Mouse (Mus musculus): Measurements from ENCODE around the gene Cct3.
"Not testable (repeated sequence)": the region's sequence is repeated elsewhere in the genome, so short reads cannot be mapped to it uniquely, and the experiment has no call there.

Cct3 gene

DNA sequence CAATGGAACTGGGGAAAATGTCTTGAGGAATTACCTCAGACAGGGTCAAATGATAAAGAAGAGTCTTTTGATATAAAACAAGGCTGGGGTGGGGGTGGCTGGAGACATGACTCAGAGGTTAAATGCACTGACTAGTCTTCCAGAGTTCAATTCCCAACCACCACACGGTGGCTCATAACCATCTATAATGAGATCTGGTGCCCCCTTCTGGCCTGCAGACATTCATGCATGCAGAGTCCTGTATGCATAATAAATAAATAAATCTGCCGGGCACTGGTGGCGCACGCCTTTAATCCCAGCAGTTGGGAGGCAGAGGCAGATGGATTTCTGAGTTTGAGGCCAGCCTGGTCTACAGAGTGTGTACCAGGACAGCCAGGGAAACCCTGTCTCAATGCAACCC, 4.9 kb upstream of the Cct3 start:
- DNase-seq (ENCODE audit: low spot score) = no peak

DNA sequence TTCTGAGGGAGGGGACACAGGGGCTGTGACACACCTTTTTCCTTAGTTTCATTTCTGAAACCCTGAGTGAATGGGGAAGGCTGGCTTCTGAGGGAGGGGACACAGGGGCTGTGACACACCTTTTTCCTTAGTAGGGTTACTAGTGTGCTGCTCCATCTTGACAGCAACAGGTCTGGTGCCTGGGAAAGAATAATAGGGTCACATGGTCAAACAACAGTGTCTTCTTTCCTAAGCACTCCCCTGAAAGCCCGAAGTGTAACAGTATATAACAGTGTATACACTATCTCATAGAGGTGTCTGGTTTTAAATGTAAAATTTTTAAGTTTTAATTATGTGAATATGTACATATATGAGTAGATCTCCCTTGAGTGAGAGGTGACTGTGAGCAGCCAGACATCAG, 1.6 kb upstream of the Cct3 start:
- DNase-seq (ENCODE audit: low spot score) = not testable (repeated sequence)

DNA sequence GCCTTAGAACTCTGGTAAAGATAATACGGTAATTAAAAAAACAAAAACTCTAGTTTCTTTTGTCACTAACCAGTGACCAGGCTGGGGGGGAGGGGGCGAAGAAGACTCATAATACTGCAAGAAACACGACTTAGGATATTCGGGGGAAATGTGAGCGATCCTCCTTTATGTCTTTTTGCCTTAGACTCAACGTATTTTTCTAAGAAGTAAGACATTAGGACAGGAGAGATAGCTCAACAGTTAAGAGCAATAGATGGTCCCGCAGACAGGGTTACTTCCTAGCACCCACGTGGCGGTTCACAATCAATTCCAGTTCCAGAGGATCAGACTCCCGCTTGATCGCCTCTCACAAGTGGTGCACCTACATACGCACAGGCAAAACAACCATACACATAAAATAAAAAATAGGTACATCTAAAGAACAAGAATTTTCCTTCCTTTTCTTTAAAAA, 781 bp upstream of the Cct3 start:
- no peak for DNase-seq (ENCODE audit: low spot score)

DNA sequence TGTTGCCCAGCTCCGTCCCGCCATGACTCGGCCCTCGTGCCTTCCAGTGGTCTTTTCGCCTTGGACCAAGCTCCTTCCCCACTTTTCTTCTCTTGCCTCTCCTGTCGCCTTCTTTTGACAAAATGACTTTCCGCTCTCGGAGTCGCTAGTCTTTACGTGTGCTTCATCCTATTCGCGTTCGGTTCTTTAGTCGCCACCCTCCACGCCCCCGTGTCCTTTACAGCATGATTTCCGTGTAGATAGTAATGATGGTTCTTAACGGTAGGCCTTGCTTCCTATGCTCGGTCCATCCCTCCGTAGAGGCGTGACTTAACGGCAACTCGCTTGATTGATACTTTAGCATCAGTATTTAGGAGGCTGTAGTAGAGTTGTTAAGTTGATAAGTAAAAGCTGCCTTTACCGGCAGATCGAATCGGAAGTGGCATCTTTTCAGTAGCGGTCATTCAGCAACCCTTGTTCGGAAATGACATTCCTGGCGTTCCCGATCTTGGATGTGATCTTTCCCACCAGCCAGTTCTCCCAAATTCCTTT, 470 bp downstream of the Cct3 start:
- DNase-seq (ENCODE audit: low spot score) = no peak

DNA sequence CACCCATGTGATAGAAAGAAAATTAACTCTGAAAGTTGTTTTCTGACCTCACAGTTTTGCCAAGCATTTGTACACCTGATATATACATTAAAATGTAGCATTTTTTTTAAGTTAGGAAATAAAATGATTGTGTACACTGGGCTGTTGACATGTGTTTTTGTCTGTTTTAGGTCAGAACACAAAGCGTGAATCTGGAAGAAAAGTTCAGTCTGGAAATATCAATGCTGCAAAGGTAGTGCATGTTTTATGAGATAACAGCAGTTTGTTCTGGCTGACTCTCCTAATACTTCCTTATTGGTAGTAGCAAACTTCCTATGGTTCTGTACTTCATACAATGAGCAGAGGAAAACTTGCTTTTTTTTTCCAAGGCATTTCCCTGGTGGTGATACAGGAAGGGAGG, 2.3 kb downstream of the Cct3 start:
- DNase-seq (ENCODE audit: low spot score) = no peak

DNA sequence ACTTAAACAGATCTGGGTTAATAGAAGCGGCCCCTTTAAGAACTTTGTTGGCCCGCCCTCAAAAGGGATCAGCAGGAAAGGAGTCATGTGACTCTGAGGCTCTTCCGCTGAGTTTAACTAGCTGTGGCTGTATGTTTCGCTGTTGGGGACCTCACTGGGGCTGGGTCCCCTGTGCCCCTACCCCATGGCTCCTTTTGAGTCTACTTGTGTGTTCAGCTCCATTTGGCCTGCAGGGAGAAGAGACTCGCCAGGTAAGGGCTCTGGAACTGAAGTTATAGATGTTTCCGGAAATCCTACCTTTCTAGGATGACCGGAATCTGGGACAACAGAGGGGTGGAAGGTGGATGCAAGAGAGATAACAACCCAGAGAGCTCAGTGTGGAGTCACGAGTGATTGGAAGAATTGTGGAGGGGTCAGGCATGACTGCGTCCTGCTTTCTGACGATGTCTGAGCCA, 28.1 kb downstream of the Cct3 start, which contains the start of gene Glmp:
Glmp (plus strand) TSS at position 73 of the 455 bp plus-strand sequence.
- peak; percentile 38 for DNase-seq (ENCODE audit: low spot score)

DNA sequence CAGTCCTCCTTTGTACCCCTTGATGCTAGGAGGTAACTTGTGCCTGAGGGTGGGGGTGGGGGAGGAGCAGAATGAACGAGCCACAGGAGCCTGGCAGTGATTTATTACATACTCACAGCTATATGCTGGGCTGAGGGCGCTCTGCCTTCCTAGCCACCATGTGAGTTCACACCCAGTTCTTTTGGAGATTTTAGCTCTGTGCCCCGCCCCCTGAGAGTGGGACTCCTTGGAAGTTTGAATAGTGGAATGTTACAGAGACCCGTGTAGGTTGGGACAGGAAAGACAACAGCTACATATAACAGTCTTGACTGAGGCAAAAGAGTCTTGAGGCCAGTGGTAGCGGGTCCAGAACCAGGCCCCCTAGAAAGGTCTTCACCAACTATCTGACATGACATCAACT, 32.0 kb downstream of the Cct3 start:
- no peak for DNase-seq (ENCODE audit: low spot score)

DNA sequence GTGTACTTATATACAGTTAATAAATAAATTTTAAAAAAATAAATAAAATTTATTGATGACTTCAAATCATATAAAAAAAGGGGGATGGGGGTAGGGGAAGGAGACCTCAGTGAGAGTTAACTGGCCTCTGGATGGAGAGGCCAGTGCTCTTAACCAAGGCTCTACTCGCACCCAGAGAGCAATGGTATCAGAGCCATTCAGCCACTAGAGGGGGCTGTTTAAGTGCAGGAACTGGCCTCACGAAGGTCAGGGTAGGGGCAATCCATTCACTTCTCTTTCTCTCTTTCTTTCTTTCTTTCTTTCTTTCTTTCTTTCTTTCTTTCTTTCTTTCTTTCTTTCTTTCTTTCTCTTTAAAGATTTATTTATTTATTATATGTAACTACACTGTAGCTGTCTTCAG, 34.4 kb downstream of the Cct3 start:
- no peak for DNase-seq (ENCODE audit: low spot score)

DNA sequence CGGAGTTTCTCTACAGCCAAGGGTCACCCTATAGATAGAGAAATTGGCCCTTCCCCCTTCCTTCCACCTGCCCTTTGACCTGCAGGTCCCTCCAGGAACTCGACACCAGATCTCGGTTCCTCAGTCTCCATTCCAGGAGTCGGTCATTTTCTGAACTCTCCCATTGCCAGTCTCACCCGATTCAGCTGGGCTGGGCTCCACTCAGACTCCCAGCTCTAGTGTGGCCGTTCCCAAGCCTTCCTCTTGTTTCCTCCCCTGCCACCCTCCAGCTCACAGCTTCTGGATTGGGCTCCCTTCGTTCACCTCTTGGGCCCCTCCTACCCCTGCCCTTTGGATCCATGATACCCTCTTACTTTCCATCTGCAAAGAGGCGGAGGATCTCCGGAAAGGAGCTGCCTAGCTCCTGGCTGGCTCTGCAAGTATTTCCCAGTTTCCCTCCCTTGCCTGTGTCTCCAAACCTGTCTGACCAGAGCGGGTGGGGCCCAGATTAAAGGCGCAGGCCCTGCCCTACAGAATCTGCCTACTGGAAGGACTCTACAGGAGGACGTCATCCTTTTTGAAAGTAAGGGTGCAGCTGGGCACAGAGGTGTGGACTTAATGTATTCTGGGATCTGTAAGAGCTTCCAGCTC, 37.2 kb downstream of the Cct3 start:
- DNase-seq (ENCODE audit: low spot score) = no peak

DNA sequence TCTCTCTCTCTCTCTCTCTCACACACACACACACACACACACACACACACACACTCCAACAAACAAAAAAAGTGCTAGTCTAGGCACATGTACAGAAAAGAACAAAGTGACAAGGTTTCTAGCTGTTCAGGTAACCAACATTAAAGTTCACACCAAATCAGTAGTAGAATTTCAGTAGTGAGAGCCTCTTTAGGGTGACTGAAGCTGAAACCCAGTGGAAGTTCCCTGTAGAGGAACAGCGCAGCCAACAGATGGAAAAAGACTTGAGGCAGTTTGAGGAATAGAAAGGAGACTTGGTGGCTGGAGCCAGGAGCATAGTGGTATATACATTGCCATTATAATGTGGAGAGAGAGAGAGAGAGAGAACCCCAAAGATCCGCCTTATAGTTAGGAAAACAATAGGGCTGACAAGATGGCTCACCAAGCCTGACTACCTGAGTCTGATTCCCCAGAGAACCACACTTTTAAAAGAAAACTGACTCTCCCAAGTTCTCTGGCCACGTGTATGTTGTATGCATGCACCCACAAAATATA, 38.1 kb downstream of the Cct3 start:
- DNase-seq (ENCODE audit: low spot score) = no peak

DNA sequence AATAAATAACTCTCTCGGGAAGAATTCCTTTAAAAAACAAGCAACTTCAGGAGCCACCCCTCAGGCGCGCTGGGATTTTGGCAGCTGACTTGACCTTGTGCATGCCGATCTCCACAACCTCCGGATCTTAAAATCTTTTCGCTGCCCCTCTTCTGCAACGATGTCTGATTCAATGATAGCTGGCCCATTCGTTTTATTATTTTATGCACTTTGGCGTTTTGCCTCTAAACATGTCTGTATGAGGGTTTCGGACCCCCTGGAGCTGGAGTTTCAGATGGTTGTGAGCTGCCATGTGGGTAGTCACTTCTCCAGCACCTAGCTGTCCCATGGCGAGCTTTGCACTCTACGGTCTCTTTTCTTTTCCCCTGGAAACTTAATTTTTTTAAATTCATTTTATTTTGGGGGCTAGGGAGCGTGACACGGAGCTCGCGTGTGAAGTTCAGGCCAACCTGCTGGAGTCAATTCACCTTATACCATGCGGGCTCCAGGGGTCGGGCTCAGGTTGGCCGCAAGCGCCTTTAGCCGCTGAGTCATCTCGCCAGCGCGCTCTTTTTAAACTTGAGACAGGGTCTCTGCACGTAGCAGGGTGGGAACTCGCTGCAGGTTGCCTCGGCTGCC, 38.6 kb downstream of the Cct3 start:
- no peak for DNase-seq (ENCODE audit: low spot score)

DNA sequence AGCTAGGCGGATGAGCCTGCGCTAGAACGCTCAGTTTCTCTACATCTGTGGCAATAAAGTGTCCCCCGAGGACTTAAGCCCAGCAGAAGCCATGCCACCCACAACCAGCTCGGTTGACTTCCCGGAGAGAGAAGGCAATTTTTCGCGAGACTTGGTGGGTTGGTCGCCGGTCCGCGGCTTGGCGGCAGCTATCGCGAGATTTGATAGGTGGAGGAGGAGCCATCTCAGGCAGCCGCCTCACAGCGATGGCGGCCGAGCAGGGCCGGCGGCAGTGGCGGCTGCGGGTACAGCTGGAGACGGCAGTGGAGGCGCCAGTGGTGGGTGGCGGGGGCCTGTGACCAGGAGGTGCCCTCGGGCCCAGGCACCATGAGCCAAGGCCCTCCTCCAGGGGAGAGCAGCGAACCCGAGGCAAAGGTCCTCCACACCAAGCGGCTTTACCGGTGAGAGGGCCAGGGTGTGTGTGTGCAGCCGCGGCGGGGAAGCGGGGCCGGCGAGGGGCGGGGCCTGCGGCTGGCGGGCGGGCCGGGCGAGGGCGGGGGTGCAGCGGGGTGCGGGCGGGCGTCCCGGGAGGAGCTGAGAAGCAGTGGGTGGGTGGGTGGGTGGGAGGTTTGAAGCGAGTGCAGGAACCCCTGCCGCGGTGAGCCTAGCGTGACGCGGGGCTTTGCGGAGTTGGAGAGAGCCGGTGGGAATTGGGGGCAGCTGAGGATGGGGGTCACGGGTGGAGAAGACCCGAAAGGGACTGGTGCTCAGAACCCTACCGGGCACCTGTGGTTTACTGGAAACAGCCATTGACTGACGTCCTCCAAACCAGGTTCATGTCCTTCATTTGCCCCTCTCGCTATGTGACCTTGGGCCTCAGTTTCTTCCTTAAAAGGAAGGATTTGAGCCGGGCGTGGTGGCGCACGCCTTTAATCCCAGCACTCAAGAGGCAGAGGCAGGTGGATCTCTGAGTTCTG, 39.4 kb downstream of the Cct3 start, which contains the start of the genes Tmem79 and Smg5:
Tmem79 (minus strand) TSS at position 91 of the 956 bp plus-strand sequence.
Smg5 (plus strand) TSS at position 203 of the 956 bp plus-strand sequence.
- peak; percentile 92 for DNase-seq (ENCODE audit: low spot score)

DNA sequence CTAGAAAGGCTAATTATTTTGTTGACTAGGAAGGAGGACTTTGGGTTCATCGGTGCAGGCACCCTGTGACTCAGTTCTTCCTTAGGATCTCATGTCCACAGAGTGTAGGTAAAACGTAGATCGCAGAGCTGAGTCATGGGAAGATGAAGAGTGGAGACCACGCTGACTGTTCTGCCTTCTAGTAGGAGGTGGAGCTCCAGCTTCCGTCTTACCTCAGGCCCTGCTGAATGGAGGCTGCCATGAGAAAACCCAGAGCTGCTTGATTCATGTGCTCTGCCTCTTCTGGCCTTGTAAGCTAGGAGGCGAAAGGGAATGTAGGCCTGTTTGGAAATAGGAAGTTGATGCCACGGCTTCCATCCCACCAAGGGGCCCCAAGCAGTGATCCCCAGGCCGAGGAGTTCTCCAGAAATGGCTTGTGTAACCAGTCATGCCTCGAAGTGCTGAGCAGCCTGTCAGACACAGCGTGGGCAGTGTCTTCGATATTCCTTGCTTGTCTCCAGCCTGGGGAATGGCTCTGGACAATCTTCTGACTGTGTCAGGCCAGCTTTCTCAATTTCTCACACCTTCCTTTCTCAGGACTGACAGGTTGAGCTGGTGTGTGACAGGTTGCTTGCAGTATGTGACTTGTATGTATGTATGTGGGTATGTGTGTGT, 40.6 kb downstream of the Cct3 start:
- no peak for DNase-seq (ENCODE audit: low spot score)

DNA sequence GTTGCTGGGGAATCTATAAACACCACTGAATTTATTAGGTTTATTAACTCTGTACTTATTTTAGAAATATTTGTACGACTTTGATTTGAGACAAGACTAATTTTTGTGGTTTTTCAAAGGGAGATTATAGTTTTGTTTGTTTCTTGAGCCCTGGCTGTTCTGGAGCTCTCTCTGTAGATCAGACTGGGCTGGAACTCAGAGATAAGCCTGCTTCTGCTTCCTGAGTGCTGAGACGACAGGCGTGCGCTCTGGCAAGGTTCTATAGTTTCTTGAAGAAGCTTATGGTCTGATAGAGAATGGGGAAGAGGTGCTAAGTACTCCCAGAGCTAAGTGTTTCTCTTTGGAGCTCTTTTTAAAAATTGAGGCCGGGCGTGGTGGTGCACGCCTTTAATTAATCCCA, 41.4 kb downstream of the Cct3 start:
- no peak for DNase-seq (ENCODE audit: low spot score)

DNA sequence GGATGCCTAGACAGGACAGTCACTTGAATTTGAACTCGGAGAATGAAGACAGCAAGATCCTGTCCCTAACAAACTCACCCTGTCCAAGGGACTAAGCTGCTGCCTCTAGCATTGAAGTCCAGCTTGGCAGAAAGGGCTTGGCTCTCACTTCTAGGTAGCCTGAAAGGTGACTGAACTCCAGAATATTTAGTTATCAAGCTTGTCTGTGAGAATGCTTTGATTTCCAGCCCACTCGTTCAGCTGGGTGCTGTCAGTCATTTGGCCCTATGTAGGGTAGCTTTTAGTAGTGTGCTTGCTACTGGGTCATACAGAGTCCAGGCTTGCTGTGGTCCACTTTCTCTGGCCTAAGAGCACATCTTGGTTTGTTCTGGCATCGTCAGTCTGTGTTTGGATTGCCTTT, 42.1 kb downstream of the Cct3 start:
- DNase-seq (ENCODE audit: low spot score) = no peak

DNA sequence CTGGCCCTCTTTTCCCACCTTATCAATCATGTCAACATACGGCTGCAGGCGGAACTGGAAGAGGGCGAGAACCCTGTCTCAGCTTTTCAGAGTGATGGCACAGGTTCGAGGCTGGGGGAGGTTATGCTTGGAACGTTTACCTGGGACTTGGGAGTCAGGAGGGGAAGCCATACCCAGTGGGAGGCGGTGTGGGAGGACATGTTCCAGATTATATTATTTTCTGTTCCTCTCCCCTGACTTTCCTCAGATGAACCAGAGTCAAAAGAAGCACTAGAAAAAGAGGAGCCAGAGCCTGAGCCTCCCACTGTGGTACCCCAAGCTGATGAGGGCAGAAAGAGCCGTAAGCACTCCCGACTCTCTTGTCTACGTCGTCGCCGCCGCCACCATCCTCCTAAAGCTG, 53.8 kb downstream of the Cct3 start:
- DNase-seq (ENCODE audit: low spot score) = no peak

DNA sequence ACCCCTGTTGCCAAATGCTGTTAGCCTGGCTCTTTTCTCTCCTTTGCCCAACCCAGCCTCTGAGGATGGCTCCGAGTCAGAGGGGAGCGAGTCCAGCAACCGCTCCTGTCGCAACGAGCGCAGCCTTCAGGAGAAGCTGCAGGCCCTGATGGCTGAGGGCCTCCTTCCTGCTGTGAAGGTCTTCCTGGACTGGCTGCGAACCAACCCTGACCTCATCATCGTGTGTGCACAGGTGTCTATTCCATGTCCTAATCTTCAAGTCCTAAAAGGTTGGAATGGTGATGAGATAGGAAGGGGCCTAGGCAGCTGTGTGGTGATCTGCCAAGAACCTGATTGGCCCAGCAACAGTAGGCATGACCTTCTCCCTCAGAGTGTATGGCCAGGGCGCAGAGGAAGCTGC, 56.0 kb downstream of the Cct3 start:
- no peak for DNase-seq (ENCODE audit: low spot score)

DNA sequence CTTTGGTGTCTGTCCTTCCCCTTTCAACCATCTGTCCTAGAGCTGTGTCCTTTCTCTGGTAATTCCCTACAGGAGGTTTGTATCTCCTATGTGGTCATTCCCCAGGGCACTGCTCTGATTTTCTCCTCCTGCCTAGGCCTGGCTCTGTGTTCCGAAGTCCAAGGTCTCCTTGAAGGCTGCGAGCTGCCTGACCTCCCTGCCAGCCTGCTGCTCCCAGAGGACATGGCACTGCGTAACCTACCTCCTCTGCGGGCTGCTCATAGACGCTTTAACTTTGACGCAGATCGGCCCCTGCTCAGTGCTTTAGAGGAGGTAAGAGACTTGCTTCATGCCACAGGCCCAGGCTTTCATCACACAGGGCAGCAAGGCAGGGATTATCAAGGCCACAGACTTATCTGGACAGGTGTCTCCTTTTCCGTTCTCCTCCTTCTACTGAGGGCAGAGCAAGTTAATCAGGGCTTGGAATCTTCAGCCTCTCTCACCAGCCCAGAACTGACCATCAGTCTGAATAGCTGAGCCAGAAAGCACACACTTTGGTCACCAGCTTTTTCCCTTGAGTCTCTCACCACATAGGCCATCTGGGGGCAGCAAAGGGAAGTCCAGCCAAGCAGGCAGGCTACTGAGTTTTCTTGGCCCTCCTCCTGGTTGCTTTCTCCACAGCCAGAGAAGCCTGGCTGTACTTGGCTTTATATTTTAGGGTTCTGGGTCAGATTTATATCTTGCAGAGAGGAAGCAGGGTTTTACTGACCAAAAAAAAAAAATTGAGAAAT, 57.7 kb downstream of the Cct3 start:
- DNase-seq (ENCODE audit: low spot score) = no peak

DNA sequence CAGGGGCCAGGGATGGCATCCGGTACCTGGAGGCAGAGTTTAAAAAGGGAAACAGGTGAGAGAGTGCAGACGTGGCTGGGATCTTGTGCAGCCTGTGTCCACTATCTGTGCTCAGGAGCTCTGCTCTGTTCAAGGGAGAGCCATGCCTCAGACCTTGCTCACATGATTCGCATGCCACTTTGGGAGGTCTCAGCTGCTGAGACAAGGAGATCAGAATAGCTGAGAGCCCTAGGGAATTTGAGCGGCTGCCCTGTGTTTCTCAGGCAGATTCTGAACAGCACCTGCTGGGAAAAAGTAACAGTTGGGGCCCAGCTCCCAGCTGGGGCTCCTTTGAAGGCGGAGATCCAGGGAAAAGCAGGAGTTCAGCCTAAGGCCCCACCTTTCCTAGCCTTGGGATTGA, 62.7 kb downstream of the Cct3 start:
- no peak for DNase-seq (ENCODE audit: low spot score)

DNA sequence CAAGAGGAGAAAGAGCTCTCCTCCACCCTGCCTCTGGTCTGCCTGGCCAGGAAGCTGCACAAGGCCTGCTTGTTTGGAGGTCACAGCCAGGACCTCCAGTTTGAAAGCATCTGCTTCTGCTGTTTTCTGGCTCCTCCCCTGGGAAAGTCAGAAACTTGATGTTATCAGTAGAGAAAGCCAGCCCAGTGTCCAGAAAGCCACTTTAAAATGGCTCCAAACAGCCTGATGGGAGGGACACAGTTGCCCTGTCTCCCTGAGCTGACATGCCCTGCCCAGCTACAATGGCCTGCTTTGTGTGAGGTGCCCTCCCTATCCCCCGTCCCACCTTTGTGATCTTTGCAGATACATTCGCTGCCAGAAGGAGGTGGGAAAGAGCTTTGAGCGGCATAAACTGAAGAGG, 63.1 kb downstream of the Cct3 start:
- DNase-seq (ENCODE audit: low spot score) = no peak

DNA sequence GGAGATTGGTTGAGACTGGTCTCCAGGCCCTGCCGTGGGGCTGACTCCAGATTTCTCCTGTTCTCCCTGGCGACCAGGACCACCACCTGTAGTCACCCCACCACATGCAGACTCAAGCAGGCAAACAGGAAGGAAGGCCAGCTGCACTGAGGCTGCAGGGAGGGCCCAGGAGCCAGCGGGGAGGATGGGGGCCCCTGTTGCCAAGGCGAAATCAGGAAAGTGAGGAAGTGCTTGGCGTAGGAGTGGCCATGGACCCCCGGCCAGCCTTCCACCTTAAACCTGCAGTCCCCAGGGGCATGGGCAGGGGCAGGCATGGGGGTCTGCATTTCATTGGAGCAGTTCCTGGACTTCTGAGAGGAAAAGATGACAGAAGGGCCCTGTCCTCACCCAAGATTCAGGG, 64.2 kb downstream of the Cct3 start:
- DNase-seq (ENCODE audit: low spot score) = no peak

Measured in ovary, postnatal 10 days (tissue).